Mouse (Mus musculus): ENCODE data around the gene Gulp1. TPM values are rescaled to one million over a fixed set of nuclear protein-coding genes. Genes with fewer than 3 reads are reported as not detected.

The Gulp1 gene
- polyA plus RNA-seq, 1 experiment, result not detected

DNA sequence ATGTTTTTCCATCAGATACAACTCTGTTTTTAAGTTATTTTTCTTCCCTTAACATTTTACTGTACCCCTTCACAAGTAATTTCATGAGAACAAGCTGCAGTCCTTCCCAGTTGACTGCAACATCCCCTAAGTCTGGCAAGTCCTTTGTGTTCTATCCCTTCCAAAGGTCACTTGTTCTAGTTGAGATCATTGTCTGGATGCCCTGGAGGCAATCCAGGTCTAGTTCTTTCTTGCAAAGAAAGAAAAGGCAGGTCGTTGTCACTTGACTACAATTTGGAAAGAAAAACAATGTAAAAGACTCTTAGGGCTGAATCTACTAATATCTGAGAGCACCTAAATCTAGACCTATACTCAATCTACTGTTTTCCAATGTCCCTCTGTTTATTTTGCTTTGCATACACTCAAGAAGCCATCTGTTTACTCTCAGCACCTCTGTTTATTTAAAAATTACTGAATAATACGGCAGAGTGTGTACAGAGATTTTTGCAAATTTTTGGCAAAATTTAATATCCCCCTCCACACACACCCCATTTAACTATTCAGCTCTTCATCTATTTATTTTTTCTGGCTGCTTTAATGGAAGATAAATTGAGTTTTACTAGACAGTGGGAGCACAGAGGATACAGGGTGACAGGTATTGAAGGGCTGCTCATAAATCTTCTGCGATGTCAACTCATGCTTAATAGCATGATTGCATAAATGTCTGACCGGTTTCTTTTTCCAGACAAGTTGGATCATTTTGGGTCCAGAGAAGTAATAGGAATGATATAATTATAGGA is 252.5 kb downstream of the Gulp1 start:
- no peak for TF ChIP-seq GATA1 (IDR thresholded peaks at IDR 0.05; ENCODE audit: low read length)
- no peak for TF ChIP-seq TAL1 (IDR thresholded peaks at IDR 0.05; ENCODE audit: low read length)
- H3K27me3 ChIP-seq (ENCODE audit: control insufficient read depth), result no peaks in the 10 kb centered on the region
- no peak overlapping the region for H3K4me3 ChIP-seq (replicated peaks)
- H3K36me3 ChIP-seq (ENCODE audit: control insufficient read depth), result no peaks in the 10 kb centered on the region
- no peaks in the 10 kb centered on the region for H3K4me1 ChIP-seq (ENCODE audit: control insufficient read depth)
- H3K9me3 ChIP-seq (ENCODE audit: control insufficient read depth, low read length), result no peaks in the 10 kb centered on the region

DNA sequence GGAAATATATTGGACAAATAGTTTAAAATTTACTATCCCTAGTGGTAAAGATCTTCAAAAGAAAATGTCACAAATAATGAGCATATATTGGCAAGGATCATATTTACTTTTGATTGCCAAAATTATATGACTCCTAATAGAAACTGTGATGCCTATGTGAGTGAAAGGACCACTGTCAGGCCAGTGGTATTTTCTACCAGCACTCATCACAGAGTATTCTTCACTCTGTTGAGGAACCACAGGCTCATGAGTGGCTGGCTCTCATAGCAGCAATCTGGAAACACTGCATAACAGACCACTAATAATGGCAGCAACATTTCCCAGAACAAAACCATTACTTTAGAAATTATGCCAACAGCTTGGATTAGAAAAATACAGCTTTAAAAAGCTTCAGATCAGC is 255.1 kb downstream of the Gulp1 start:
- no peaks in the 10 kb centered on the region for H3K36me3 ChIP-seq (ENCODE audit: control insufficient read depth)
- TF ChIP-seq GATA1 (IDR thresholded peaks at IDR 0.05; ENCODE audit: low read length) (no peak), TAL1 (IDR thresholded peaks at IDR 0.05; ENCODE audit: low read length) (no peak)
- no peak overlapping the region for H3K4me3 ChIP-seq (replicated peaks)
- no peaks in the 10 kb centered on the region for H3K9me3 ChIP-seq (ENCODE audit: control insufficient read depth, low read length)
- H3K27me3 ChIP-seq (ENCODE audit: control insufficient read depth), result no peaks in the 10 kb centered on the region
- H3K4me1 ChIP-seq (ENCODE audit: control insufficient read depth), result no peaks in the 10 kb centered on the region

DNA sequence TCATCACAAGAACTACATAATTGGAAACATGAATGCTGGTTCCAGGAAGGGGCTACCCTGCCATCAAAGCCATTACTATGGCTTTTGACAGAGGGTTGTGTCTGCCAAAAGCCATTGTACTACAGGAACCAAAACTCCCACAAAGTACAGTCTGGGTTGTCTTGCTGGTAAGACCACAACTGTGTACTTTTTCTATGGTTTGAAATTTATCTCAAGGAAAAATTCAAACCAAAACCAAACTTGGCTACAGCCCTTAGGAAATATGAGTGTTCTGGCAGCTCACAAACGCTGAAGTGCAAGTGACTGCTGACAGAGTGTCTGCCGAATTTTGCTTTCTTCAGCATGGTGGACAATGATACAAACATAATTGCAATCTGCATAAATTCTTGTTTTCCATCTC is 259.0 kb downstream of the Gulp1 start:
- no peak for TF ChIP-seq TAL1 (IDR thresholded peaks at IDR 0.05; ENCODE audit: low read length)
- TF ChIP-seq GATA1 (IDR thresholded peaks at IDR 0.05; ENCODE audit: low read length), result no peak
- no peak overlapping the region for H3K4me3 ChIP-seq (replicated peaks)
- no peaks in the 10 kb centered on the region for H3K9me3 ChIP-seq (ENCODE audit: control insufficient read depth, low read length)
- no peaks in the 10 kb centered on the region for H3K27me3 ChIP-seq (ENCODE audit: control insufficient read depth)
- H3K4me1 ChIP-seq (ENCODE audit: control insufficient read depth), result no peaks in the 10 kb centered on the region
- H3K36me3 ChIP-seq (ENCODE audit: control insufficient read depth), result no peaks in the 10 kb centered on the region

DNA sequence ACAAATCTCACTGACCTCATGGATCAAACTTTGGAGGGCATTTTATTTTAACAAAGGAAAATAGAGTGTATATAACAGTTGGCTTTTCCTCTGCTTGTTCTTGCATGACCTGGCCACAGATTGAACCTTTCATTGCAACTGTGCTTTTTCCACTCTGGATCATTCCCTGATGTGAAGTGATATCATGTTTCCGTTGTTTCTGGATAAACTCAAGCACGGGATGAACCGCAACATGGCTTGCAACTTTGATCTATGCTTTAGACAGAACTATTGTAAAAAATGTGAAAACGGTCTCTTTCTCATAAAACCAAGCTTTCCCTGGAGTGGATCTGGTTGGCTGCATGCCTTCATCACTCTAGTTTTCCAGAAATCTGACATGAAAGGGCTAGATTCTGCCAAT is 282.6 kb downstream of the Gulp1 start:
- TF ChIP-seq GATA1 (IDR thresholded peaks at IDR 0.05; ENCODE audit: low read length), result no peak
- TF ChIP-seq TAL1 (IDR thresholded peaks at IDR 0.05; ENCODE audit: low read length), result no peak

More for the DNA sequence above, 282.6 kb downstream of the Gulp1 start:
- no peaks in the 10 kb centered on the region for H3K4me1 ChIP-seq (ENCODE audit: control insufficient read depth)
- no peaks in the 10 kb centered on the region for H3K36me3 ChIP-seq (ENCODE audit: control insufficient read depth)
- no peak overlapping the region for H3K4me3 ChIP-seq (replicated peaks)
- H3K9me3 ChIP-seq (ENCODE audit: control insufficient read depth, low read length), result no peaks in the 10 kb centered on the region
- no peaks in the 10 kb centered on the region for H3K27me3 ChIP-seq (ENCODE audit: control insufficient read depth)
